Mouse (Mus musculus) mouse trophoblast stem cell (cell line): ENCODE measurements at regions not wholly inside any gene's neighbourhood (a gene's known extent, or its start where the extent isn't known, plus 50 kb on each side); places are given as distances from the start of the nearest gene placed in this dataset.

Experiments
- in situ Hi-C, 2 experiments: fragments of 300-500 bp; cut with MseI, MboI; formaldehyde crosslinking; loops; 2 replicates in 1 of 2; 3 replicates in 1 of 2; pipeline ENCODE4 v1.15.1; 2025

DNA sequence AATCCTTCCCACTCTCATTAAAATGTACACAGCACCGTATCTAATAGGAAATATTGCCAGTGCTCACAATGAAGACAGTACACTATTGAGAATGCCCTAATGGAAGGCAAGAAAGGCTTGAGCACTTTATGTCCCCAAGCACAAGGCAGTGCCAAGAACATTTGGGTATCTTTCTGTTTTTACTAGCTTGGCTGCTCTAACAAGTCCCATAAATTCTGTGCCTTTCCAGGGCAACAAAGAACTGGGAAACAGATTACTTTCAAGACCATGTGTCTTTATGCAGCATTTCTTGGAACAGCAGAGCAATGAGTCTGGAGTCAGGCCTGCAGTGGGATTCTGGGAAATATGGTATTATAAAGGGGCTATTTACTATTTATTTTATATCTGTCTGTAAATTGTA, 192.3 kb downstream of the 1700008P02Rik start:
- in situ Hi-C loops: no loop called here

DNA sequence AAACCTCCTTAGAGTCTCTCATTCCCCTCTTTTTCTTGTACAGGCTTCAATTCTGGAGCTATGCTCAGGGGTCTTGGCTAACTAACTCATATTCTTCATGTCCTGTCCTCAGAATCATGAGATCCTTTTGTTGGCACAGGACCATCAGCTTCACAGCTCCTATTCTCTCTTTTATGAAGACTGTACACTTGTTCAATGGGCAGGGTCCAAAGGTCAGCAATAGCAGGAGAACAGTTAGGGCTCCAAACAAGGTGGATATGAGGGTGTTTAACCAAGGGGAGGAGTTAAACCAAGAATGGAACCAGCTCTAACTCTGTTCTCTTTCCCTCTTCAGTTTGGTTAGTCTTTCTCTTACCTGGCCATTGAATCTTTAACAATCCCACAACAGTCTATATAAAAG, 219.4 kb downstream of the 1700008P02Rik start:
- in situ Hi-C loops: no loop called here

DNA sequence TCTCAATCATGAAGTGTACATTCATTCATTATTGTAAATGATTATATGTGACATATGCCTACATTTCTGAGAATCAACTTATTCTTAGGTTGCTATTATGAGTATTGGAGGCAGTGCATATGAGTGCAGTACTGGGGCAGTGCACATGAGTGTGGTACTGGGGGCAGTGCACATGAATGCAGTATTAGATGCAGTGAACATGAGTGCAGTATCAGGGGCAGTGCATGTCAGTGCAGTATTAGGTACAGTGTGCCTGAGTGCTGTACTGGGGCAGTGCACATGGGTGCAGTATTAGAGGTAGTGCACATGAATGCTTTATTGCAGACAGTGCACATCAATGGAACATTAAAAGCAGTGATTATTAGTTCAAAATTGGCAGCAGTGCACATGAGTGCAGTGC, 234.6 kb downstream of the 1700008P02Rik start:
- in situ Hi-C loops: no loop called here

DNA sequence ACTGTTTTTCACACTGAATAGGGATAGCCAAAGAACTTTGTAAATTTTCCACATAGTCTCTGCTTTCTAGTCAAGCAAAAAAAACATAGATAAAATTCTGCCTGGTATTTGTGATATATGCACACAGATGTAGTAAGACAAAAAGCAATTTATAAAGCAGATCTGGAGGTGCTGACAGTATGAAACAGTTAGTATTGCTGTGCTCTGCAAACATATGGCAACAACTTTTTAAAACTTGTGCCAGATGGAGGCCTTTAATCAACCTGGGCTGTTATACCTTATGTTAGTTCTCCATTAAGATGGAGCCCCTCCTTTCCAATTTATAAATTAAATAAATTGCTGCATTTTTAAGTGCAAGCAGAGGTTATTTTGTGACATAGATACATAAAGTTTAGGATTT, 237.3 kb downstream of the 1700008P02Rik start:
- in situ Hi-C loops: no loop called here

DNA sequence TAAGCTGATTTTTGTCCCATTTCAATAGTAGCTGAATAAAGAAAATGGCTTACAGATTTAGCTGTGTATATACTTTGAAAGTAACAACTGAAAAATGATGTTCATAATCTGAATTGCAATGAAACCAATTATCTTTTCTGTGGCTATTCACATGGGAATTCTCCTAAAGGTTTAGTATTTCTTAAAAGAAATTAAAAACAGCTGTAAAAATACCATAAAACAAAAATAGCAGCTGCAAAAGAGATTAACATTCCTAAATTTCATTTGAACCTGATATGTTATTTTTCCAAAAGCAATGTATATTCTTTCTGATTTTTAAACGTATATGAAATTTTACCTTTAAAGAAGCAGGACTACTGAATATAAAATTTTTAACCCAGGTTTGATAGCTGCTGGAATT, 237.9 kb downstream of the 1700008P02Rik start:
- in situ Hi-C loops: no loop called here

DNA sequence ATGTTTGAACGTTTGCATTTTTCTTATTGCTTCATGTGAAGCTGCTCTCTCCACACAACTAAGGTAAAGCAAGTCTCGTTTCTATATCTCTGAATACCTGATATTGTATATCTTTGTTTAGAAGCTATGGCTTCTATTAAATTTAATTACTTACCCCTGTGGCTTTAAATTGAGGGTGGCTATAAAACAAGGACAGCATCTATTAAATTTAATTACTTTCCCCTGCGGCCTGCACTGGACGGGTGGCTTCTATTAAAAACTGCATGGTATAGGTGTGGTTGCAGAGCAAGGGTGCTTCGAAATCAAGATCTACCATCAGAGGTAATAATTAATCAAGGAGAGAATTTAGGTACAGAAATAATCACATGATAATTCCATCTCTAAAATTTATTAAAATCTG, 238.5 kb downstream of the 1700008P02Rik start:
- in situ Hi-C loops: no loop called here

DNA sequence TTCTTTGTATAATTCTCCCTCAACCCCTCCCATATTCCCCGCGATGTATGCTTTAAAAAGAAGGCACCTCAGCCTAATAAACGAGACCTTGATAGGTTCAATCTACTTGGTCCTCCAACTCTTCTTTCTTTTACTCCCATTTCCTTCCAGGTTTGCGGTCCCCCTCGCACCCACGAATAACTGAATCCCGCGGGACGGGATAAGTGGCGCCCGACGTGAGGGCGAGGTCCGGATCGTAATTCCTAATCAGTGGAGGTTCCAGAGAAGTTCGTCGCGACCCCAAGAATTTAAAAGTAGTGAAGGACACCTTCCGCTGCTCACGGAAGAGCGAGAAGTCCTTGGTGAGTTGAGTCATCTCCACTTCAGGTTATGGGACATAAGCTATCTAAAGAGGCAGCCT, 281.2 kb downstream of the 1700008P02Rik start:
- in situ Hi-C loops: loop anchor here in 1 of 2 experiments (10.0 kb wide), 1 partner anchor 64 kb away; no protein-coding TSS in a partner anchor

DNA sequence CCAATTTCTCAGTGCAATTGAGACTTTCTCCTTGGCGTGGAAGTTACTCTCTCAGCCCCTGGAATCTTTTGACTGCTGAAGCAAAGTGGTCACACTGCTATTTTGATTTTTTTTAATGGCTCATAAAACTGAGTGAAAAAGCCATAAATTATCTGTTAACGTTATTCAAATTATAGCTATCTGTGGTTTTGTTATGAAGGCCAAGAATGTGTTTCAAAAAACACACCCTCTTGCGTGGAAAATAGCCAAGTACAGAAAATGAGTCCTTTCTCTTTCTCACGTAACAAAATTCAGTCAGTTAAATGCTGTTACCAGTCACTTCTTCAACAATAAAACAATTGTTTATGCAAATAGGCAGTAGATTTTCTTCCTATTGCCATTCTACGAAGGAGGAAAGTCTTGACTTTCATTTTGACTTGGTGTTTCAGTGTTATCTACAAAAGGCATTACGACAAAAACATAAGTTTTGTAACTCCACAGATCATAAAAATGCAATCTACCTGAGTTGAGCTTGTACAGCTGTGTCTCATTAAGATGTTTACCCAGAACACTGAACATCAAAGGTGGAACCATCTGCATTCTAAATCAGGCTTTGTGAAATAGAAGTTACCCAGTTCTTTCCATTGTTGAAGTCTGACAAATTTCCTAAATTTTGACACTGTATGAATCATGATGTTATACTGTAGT, 299.3 kb downstream of the 1700008P02Rik start:
- in situ Hi-C loops: no loop called here

DNA sequence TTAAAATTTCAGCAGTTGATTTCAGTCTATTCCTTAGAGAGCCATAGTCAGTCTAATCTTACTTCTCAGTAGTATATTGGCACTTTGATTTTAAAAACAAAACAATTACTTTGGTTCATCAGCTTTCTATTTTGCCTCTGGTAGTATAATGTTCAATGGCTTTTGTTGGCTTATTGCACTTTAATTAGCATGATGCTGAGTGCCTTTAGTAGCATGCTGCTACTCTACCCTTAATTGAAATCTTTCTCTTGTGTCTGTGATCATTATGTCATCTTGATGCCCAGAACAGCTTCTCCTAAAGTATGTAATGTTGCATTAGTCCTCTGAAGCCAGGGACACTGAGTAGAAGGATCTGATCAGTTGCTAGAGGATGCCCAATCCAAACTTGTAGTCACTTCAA, 330.7 kb downstream of the 1700008P02Rik start:
- in situ Hi-C loops: no loop called here

DNA sequence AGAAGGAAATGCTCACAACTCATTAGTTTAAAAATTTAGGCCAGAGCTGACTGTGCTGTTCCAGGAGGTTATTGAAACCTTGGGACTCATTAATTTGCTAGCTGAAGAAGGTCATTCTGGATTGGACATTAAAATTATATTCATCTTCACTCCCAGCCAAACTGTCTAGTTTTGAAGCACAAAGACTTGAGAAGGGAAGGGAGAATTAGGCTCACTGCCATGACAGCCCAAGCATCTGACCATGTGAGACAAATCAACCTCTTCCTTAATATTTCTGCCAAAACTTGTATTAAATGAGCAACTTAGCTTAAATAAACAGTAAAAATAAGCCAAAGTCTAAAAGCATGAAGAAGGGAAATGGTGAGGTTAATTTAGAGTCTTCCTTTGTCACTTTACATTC, 339.6 kb downstream of the 1700008P02Rik start:
- in situ Hi-C loops: no loop called here
